Mouse (Mus musculus): ENCODE measurements around the gene Tekt5.

DNA sequence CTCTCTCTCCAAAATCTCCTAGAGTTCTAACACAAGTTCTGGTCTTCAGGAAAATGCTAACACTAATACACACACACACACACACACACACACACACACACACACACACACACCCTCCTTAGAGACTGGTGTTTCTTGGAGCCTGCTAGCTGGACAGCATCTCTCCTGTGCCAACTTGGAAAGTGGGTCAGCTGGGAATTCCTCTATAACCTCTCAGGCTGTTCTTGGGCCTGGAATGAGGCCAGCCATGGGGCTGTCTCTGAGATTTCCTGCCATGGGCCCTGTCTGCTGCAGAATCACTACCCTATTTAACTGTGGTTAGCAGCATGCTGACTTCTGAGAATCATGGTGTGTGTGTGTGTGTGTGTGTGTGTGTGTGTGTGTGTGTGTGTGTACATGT, 40.3 kb downstream of the Tekt5 start:
- TF ChIP-seq CTCF (IDR thresholded peaks at IDR 0.05; ENCODE audit: extremely low read depth, insufficient read depth, low read length) (no peak), POLR2A (IDR thresholded peaks at IDR 0.05; ENCODE audit: extremely low read depth, insufficient read depth, low read length) (no peak)

Data from cortical plate, adult 2 months (tissue).